Mouse (Mus musculus) limb, embryonic 12.5 days (tissue): ENCODE results near the gene Oip5. TPM values are rescaled to one million over a fixed set of nuclear protein-coding genes. Genes with fewer than 3 reads are reported as not detected.
"Not testable (repeated sequence)": the region's sequence is repeated elsewhere in the genome, so short reads cannot be mapped to it uniquely, and the experiment has no call there.

Source experiments
- ATAC-seq: fragments of 200-750 bp; cut with Nextera tagmentation; 2 replicates; pipeline ENCODE4 v1.8.0; 2017; ENCODE audit warnings: low read depth, moderate TSS enrichment; ENCODE audit not compliant: insufficient number of reproducible peaks, insufficient read depth, low FRiP score, low TSS enrichment
- H3K27ac ChIP-seq: fragments of 300-500 bp; sonication (generic); 2 replicates; pipeline ENCODE4 v1.5.1; 2016; ENCODE audit warnings: mild to moderate bottlenecking, moderate library complexity
- H3K27me3 ChIP-seq: fragments of 300-500 bp; sonication (generic); 2 replicates; pipeline ENCODE4 v1.6.1; 2016; ENCODE audit warnings: mild to moderate bottlenecking, moderate library complexity
- H3K36me3 ChIP-seq: fragments of 300-500 bp; sonication (generic); 2 replicates; pipeline ENCODE4 v1.6.1; 2016; ENCODE audit warnings: mild to moderate bottlenecking, moderate library complexity
- H3K4me1 ChIP-seq: fragments of 300-500 bp; sonication (generic); replicated peaks from 2 replicates; pipeline ENCODE4 v1.6.1; 2016
- H3K4me2 ChIP-seq: fragments of 300-500 bp; sonication (generic); 2 replicates; pipeline ENCODE4 v1.6.1; 2016; ENCODE audit warnings: mild to moderate bottlenecking, moderate library complexity
- H3K4me3 ChIP-seq: fragments of 300-500 bp; sonication (generic); replicated peaks from 2 replicates; pipeline ENCODE4 v1.5.1; 2016; ENCODE audit warnings: mild to moderate bottlenecking
- H3K9ac ChIP-seq: fragments of 300-500 bp; sonication (generic); replicated peaks from 2 replicates; pipeline ENCODE4 v1.6.1; 2016; ENCODE audit warnings: mild to moderate bottlenecking, moderate library complexity
- H3K9me3 ChIP-seq: fragments of 300-500 bp; sonication (generic); 2 replicates; pipeline ENCODE4 v1.6.1; 2016; ENCODE audit warnings: mild to moderate bottlenecking, moderate library complexity
- WGBS: fragments of 180-500 bp; shearing (Covaris S2); methylation state at CpG from one replicate; pipeline ENCODE4 v1.1.7; 2016; 5-methylcytosine and 5-hydroxymethylcytosine counted together
- polyA plus RNA-seq: library from polyadenylated mRNA; unstranded; fragments of >200 nt; fragmentation: Nextera tagmentation; extraction: Ambion mirVana; gene quantifications from 2 replicates; pipeline ENCODE4 v1.2.1, GENCODE M21; 2016

Gene Oip5
- polyA plus RNA-seq, 1 experiment from 2014 or later: 37.5 TPM

- H3K4me1 ChIP-seq: no peaks in the 10 kb centered on the region
- no peak overlapping the region for H3K4me2 ChIP-seq
- H3K27ac ChIP-seq: no peak overlapping the region
- H3K36me3 ChIP-seq: peaks cover 84% of the 10 kb centered on the region
- no peaks in the 10 kb centered on the region for H3K27me3 ChIP-seq
- no peak for ATAC-seq
- H3K9me3 ChIP-seq: no peaks in the 10 kb centered on the region
- 88% methylated on average over 6 of the region's 6 CpGs for WGBS
- no peak overlapping the region for H3K9ac ChIP-seq
- no peak overlapping the region for H3K4me3 ChIP-seq
Measured at GRCm38 (mm10) chr2:119605361-119605973, 12.8 kb downstream of the Oip5 start.

- ATAC-seq: no peak
- Histone ChIP-seq H3K9ac (no peak overlapping the region), H3K4me1 (no peaks in the 10 kb centered on the region), H3K27ac (no peak overlapping the region), H3K27me3 (no peaks in the 10 kb centered on the region), H3K9me3 (no peaks in the 10 kb centered on the region), H3K4me3 (no peak overlapping the region), H3K36me3 (peaks cover 87% of the 10 kb centered on the region), H3K4me2 (no peak overlapping the region)
- WGBS: 79% methylated on average over 2 of the region's 2 CpGs
Measured at GRCm38 (mm10) chr2:119603909-119604308, 14.4 kb downstream of the Oip5 start.

- H3K4me2 ChIP-seq: no peak overlapping the region
- WGBS: 79% methylated on average over 1 of the region's 1 CpGs
- H3K27me3 ChIP-seq: no peaks in the 10 kb centered on the region
- no peak overlapping the region for H3K4me3 ChIP-seq
- no peaks in the 10 kb centered on the region for H3K4me1 ChIP-seq
- H3K9me3 ChIP-seq: no peaks in the 10 kb centered on the region
- H3K9ac ChIP-seq: no peak overlapping the region
- no peak overlapping the region for H3K27ac ChIP-seq
- peaks cover 85% of the 10 kb centered on the region for H3K36me3 ChIP-seq
- ATAC-seq: no peak
Measured at GRCm38 (mm10) chr2:119602488-119602887, 15.8 kb downstream of the Oip5 start.

- not testable (repeated sequence) for H3K4me3 ChIP-seq, H3K9me3 ChIP-seq, H3K4me1 ChIP-seq, H3K9ac ChIP-seq, H3K27me3 ChIP-seq, H3K27ac ChIP-seq, ATAC-seq, H3K4me2 ChIP-seq
- WGBS: 48% methylated on average over 3 of the region's 3 CpGs
- H3K36me3 ChIP-seq: peaks cover 85% of the 10 kb centered on the region
Measured at GRCm38 (mm10) chr2:119601575-119601974, 16.7 kb downstream of the Oip5 start.

- Histone ChIP-seq H3K9me3 (no peaks in the 10 kb centered on the region), H3K4me2 (no peak overlapping the region), H3K36me3 (peaks cover 85% of the 10 kb centered on the region), H3K9ac (no peak overlapping the region), H3K27ac (no peak overlapping the region), H3K4me3 (no peak overlapping the region), H3K4me1 (0 out of 2 replicates have a peak, but pooled peaks cover 4% of the 10 kb centered on the region), H3K27me3 (no peaks in the 10 kb centered on the region)
- 86% methylated on average over 4 of the region's 4 CpGs for WGBS
- ATAC-seq: no peak
Measured at GRCm38 (mm10) chr2:119601027-119601426, 17.2 kb downstream of the Oip5 start.

- no peaks in the 10 kb centered on the region for H3K9me3 ChIP-seq
- H3K27me3 ChIP-seq: no peaks in the 10 kb centered on the region
- no peak overlapping the region for H3K9ac ChIP-seq
- H3K27ac ChIP-seq: no peak overlapping the region
- H3K36me3 ChIP-seq: peaks cover 50% of the 10 kb centered on the region
- no peak overlapping the region for H3K4me2 ChIP-seq
- ATAC-seq: no peak
- WGBS: 91% methylated on average over 8 of the region's 8 CpGs
- H3K4me3 ChIP-seq: no peak overlapping the region
- H3K4me1 ChIP-seq: peaks cover 11% of the 10 kb centered on the region
Measured at GRCm38 (mm10) chr2:119596781-119597330, 21.4 kb downstream of the Oip5 start.

- Histone ChIP-seq H3K27ac (no peak overlapping the region), H3K27me3 (no peaks in the 10 kb centered on the region), H3K4me1 (peaks cover 11% of the 10 kb centered on the region), H3K4me3 (peak overlapping the region; percentile 95), H3K4me2 (peak overlapping the region; percentile 63), H3K9ac (peak overlapping the region; percentile 94), H3K9me3 (no peaks in the 10 kb centered on the region), H3K36me3 (peaks cover 45% of the 10 kb centered on the region)
- no peak for ATAC-seq
- 48% methylated on average over 4 of the region's 4 CpGs for WGBS
Measured at GRCm38 (mm10) chr2:119595308-119595707, 23.0 kb downstream of the Oip5 start.

- peak overlapping the region; percentile 95 for H3K4me3 ChIP-seq
- peaks cover 37% of the 10 kb centered on the region for H3K36me3 ChIP-seq
- WGBS: under 1% methylated on average over 61 of the region's 61 CpGs
- H3K27me3 ChIP-seq: no peaks in the 10 kb centered on the region
- no peaks in the 10 kb centered on the region for H3K9me3 ChIP-seq
- H3K27ac ChIP-seq: peak overlapping the region; percentile 91
- peak overlapping the region; percentile 63 for H3K4me2 ChIP-seq
- H3K9ac ChIP-seq: peak overlapping the region; percentile 94
- H3K4me1 ChIP-seq: peaks cover 11% of the 10 kb centered on the region
- ATAC-seq: peak; percentile 92
Measured at GRCm38 (mm10) chr2:119594113-119594981, 23.9 kb downstream of the Oip5 start.

- Histone ChIP-seq H3K9me3 (no peaks in the 10 kb centered on the region), H3K27me3 (no peaks in the 10 kb centered on the region), H3K4me3 (peak overlapping the region; percentile 95), H3K4me1 (peaks cover 11% of the 10 kb centered on the region), H3K27ac (peak overlapping the region; percentile 91), H3K4me2 (peak overlapping the region; percentile 63), H3K36me3 (peaks cover 31% of the 10 kb centered on the region), H3K9ac (no peak overlapping the region)
- peak; percentile 11; the same call in 1 of the 2 replicates for ATAC-seq
- 12% methylated on average over 7 of the region's 7 CpGs for WGBS
Measured at GRCm38 (mm10) chr2:119593765-119594112, 24.5 kb downstream of the Oip5 start.

- 91% methylated on average over 3 of the region's 3 CpGs for WGBS
- ATAC-seq: no peak
Measured at GRCm38 (mm10) chr2:119591247-119591646, 27.0 kb downstream of the Oip5 start.

GRCm38 (mm10) chr2:119587383-119587782 lies 30.9 kb downstream of the Oip5 start:
- no peak overlapping the region for H3K27ac ChIP-seq
- no peaks in the 10 kb centered on the region for H3K9me3 ChIP-seq
- ATAC-seq: no peak

More at GRCm38 (mm10) chr2:119591247-119591646, 27.0 kb downstream of the Oip5 start:
- H3K4me3 ChIP-seq: no peak overlapping the region
- H3K4me1 ChIP-seq: peaks cover 9% of the 10 kb centered on the region
- H3K36me3 ChIP-seq: peaks cover 9% of the 10 kb centered on the region
- H3K27me3 ChIP-seq: no peaks in the 10 kb centered on the region
- H3K27ac ChIP-seq: no peak overlapping the region
- H3K9me3 ChIP-seq: no peaks in the 10 kb centered on the region
- H3K9ac ChIP-seq: no peak overlapping the region
- no peak overlapping the region for H3K4me2 ChIP-seq

More at GRCm38 (mm10) chr2:119587383-119587782, 30.9 kb downstream of the Oip5 start:
- no peak overlapping the region for H3K4me2 ChIP-seq
- no peak overlapping the region for H3K9ac ChIP-seq
- H3K27me3 ChIP-seq: no peaks in the 10 kb centered on the region
- WGBS: 14% methylated on average over 4 of the region's 4 CpGs
- no peaks in the 10 kb centered on the region for H3K4me1 ChIP-seq
- H3K36me3 ChIP-seq: peaks cover 22% of the 10 kb centered on the region; the same call in 1 of the 2 replicates
- H3K4me3 ChIP-seq: no peak overlapping the region
